Mouse (Mus musculus): ENCODE measurements around the gene Carnmt1. TPM values are rescaled to one million over a fixed set of nuclear protein-coding genes. Genes with fewer than 3 reads are reported as not detected.

Carnmt1 gene
- polyA plus RNA-seq, 1 experiment: 49.5 TPM

- peaks cover 13% of the 10 kb centered on the region for H3K36me3 ChIP-seq (ENCODE audit: control insufficient read depth, insufficient read depth, low read length, poor library complexity, severe bottlenecking)
- no peak for TF ChIP-seq EP300 (IDR thresholded peaks at IDR 0.05; ENCODE audit: insufficient read depth, low read depth, low read length)
- TF ChIP-seq POLR2A (IDR thresholded peaks at IDR 0.05; ENCODE audit: insufficient read depth, low read length): no peak
- no peak for TF ChIP-seq CTCF (IDR thresholded peaks at IDR 0.05; ENCODE audit: low read depth, low read length)
- no peak overlapping the region for H3K9ac ChIP-seq (ENCODE audit: low read depth, poor library complexity, severe bottlenecking)
- no peak overlapping the region for H3K27ac ChIP-seq (ENCODE audit: insufficient read depth, low read length)
- no peaks in the 10 kb centered on the region for H3K9me3 ChIP-seq (replicated peaks; ENCODE audit: control insufficient read depth, insufficient read depth, low read length, poor library complexity, severe bottlenecking)
- no peak overlapping the region for H3K4me3 ChIP-seq (ENCODE audit: low read depth, low read length)
- no peaks in the 10 kb centered on the region for H3K27me3 ChIP-seq (ENCODE audit: control insufficient read depth, insufficient read depth, low read length, poor library complexity, severe bottlenecking)
- no peaks in the 10 kb centered on the region for H3K4me1 ChIP-seq (ENCODE audit: control insufficient read depth, insufficient read depth, low read length)
Measured at GRCm38 (mm10) chr19:18682142-18682541, 11.6 kb downstream of the Carnmt1 start.

GRCm38 (mm10) chr19:18687556-18687955 is 17.0 kb downstream of the Carnmt1 start:
- no peak overlapping the region for H3K27ac ChIP-seq (ENCODE audit: insufficient read depth, low read length)
- H3K36me3 ChIP-seq (ENCODE audit: control insufficient read depth, insufficient read depth, low read length, poor library complexity, severe bottlenecking): peaks cover 12% of the 10 kb centered on the region
- TF ChIP-seq POLR2A (IDR thresholded peaks at IDR 0.05; ENCODE audit: insufficient read depth, low read length): no peak
- TF ChIP-seq CTCF (IDR thresholded peaks at IDR 0.05; ENCODE audit: low read depth, low read length): peak; percentile 17
- no peaks in the 10 kb centered on the region for H3K4me1 ChIP-seq (ENCODE audit: control insufficient read depth, insufficient read depth, low read length)
- no peaks in the 10 kb centered on the region for H3K9me3 ChIP-seq (replicated peaks; ENCODE audit: control insufficient read depth, insufficient read depth, low read length, poor library complexity, severe bottlenecking)
- H3K9ac ChIP-seq (ENCODE audit: low read depth, poor library complexity, severe bottlenecking): no peak overlapping the region
- no peak overlapping the region for H3K4me3 ChIP-seq (ENCODE audit: low read depth, low read length)
- H3K27me3 ChIP-seq (ENCODE audit: control insufficient read depth, insufficient read depth, low read length, poor library complexity, severe bottlenecking): no peaks in the 10 kb centered on the region

GRCm38 (mm10) chr19:18692176-18692575 is 21.6 kb downstream of the Carnmt1 start:
- H3K27me3 ChIP-seq (ENCODE audit: control insufficient read depth, insufficient read depth, low read length, poor library complexity, severe bottlenecking): no peaks in the 10 kb centered on the region
- TF ChIP-seq POLR2A (IDR thresholded peaks at IDR 0.05; ENCODE audit: insufficient read depth, low read length) (no peak), EP300 (IDR thresholded peaks at IDR 0.05; ENCODE audit: insufficient read depth, low read depth, low read length) (no peak), CTCF (IDR thresholded peaks at IDR 0.05; ENCODE audit: low read depth, low read length) (no peak)
- H3K9me3 ChIP-seq (replicated peaks; ENCODE audit: control insufficient read depth, insufficient read depth, low read length, poor library complexity, severe bottlenecking): no peaks in the 10 kb centered on the region
- H3K36me3 ChIP-seq (ENCODE audit: control insufficient read depth, insufficient read depth, low read length, poor library complexity, severe bottlenecking): peaks cover 27% of the 10 kb centered on the region
- no peak overlapping the region for H3K4me3 ChIP-seq (ENCODE audit: low read depth, low read length)
- no peaks in the 10 kb centered on the region for H3K4me1 ChIP-seq (ENCODE audit: control insufficient read depth, insufficient read depth, low read length)
- H3K9ac ChIP-seq (ENCODE audit: low read depth, poor library complexity, severe bottlenecking): no peak overlapping the region
- H3K27ac ChIP-seq (ENCODE audit: insufficient read depth, low read length): no peak overlapping the region

GRCm38 (mm10) chr19:18692768-18693167 is 22.2 kb downstream of the Carnmt1 start:
- TF ChIP-seq CTCF (IDR thresholded peaks at IDR 0.05; ENCODE audit: low read depth, low read length) (no peak), POLR2A (IDR thresholded peaks at IDR 0.05; ENCODE audit: insufficient read depth, low read length) (no peak), EP300 (IDR thresholded peaks at IDR 0.05; ENCODE audit: insufficient read depth, low read depth, low read length) (no peak)

GRCm38 (mm10) chr19:18695116-18695515 is 24.6 kb downstream of the Carnmt1 start:
- no peaks in the 10 kb centered on the region for H3K4me1 ChIP-seq (ENCODE audit: control insufficient read depth, insufficient read depth, low read length)
- no peak overlapping the region for H3K9ac ChIP-seq (ENCODE audit: low read depth, poor library complexity, severe bottlenecking)
- H3K27ac ChIP-seq (ENCODE audit: insufficient read depth, low read length): no peak overlapping the region
- TF ChIP-seq EP300 (IDR thresholded peaks at IDR 0.05; ENCODE audit: insufficient read depth, low read depth, low read length) (no peak), CTCF (IDR thresholded peaks at IDR 0.05; ENCODE audit: low read depth, low read length) (no peak), POLR2A (IDR thresholded peaks at IDR 0.05; ENCODE audit: insufficient read depth, low read length) (no peak)
- no peaks in the 10 kb centered on the region for H3K9me3 ChIP-seq (replicated peaks; ENCODE audit: control insufficient read depth, insufficient read depth, low read length, poor library complexity, severe bottlenecking)
- no peaks in the 10 kb centered on the region for H3K27me3 ChIP-seq (ENCODE audit: control insufficient read depth, insufficient read depth, low read length, poor library complexity, severe bottlenecking)
- peaks cover 29% of the 10 kb centered on the region for H3K36me3 ChIP-seq (ENCODE audit: control insufficient read depth, insufficient read depth, low read length, poor library complexity, severe bottlenecking)
- H3K4me3 ChIP-seq (ENCODE audit: low read depth, low read length): no peak overlapping the region

More at GRCm38 (mm10) chr19:18692768-18693167, 22.2 kb downstream of the Carnmt1 start:
- no peak overlapping the region for H3K4me3 ChIP-seq (ENCODE audit: low read depth, low read length)
- H3K27me3 ChIP-seq (ENCODE audit: control insufficient read depth, insufficient read depth, low read length, poor library complexity, severe bottlenecking): no peaks in the 10 kb centered on the region
- no peaks in the 10 kb centered on the region for H3K4me1 ChIP-seq (ENCODE audit: control insufficient read depth, insufficient read depth, low read length)
- peaks cover 27% of the 10 kb centered on the region for H3K36me3 ChIP-seq (ENCODE audit: control insufficient read depth, insufficient read depth, low read length, poor library complexity, severe bottlenecking)
- H3K9me3 ChIP-seq (replicated peaks; ENCODE audit: control insufficient read depth, insufficient read depth, low read length, poor library complexity, severe bottlenecking): no peaks in the 10 kb centered on the region
- H3K9ac ChIP-seq (ENCODE audit: low read depth, poor library complexity, severe bottlenecking): no peak overlapping the region
- H3K27ac ChIP-seq (ENCODE audit: insufficient read depth, low read length): no peak overlapping the region

GRCm38 (mm10) chr19:18695552-18695951 is 25.0 kb downstream of the Carnmt1 start:
- H3K4me1 ChIP-seq (ENCODE audit: control insufficient read depth, insufficient read depth, low read length): no peaks in the 10 kb centered on the region
- no peak overlapping the region for H3K4me3 ChIP-seq (ENCODE audit: low read depth, low read length)
- H3K9ac ChIP-seq (ENCODE audit: low read depth, poor library complexity, severe bottlenecking): no peak overlapping the region
- no peaks in the 10 kb centered on the region for H3K27me3 ChIP-seq (ENCODE audit: control insufficient read depth, insufficient read depth, low read length, poor library complexity, severe bottlenecking)
- TF ChIP-seq POLR2A (IDR thresholded peaks at IDR 0.05; ENCODE audit: insufficient read depth, low read length) (no peak), EP300 (IDR thresholded peaks at IDR 0.05; ENCODE audit: insufficient read depth, low read depth, low read length) (no peak), CTCF (IDR thresholded peaks at IDR 0.05; ENCODE audit: low read depth, low read length) (no peak)
- peaks cover 31% of the 10 kb centered on the region for H3K36me3 ChIP-seq (ENCODE audit: control insufficient read depth, insufficient read depth, low read length, poor library complexity, severe bottlenecking)
- H3K9me3 ChIP-seq (replicated peaks; ENCODE audit: control insufficient read depth, insufficient read depth, low read length, poor library complexity, severe bottlenecking): no peaks in the 10 kb centered on the region
- no peak overlapping the region for H3K27ac ChIP-seq (ENCODE audit: insufficient read depth, low read length)

Data from ES-Bruce4 (cell line).